Mouse (Mus musculus) spleen, adult 2 months (tissue): ENCODE results near the gene Erlin1.

Source experiments
- CTCF ChIP-seq: fragments of 200-500 bp; IDR thresholded peaks from 2 replicates; pipeline ENCODE4 v1.5.1; 2011; ENCODE audit warnings: mild to moderate bottlenecking, inconsistent platforms; ENCODE audit not compliant: insufficient read depth, insufficient read length, insufficient replicate concordance; ENCODE audit errors: extremely low read depth
- POLR2A ChIP-seq: fragments of 200-500 bp; IDR thresholded peaks from 2 replicates; pipeline ENCODE4 v1.6.1; 2011; ENCODE audit warnings: low read depth, low read length, inconsistent platforms

GRCm38 (mm10) chr19:44076457-44076856, 6.9 kb upstream of the Erlin1 start:
- TF ChIP-seq POLR2A (no peak), CTCF (no peak)
